Mouse (Mus musculus) lung, postnatal 0 days (tissue): ENCODE data around the gene Lhpp.

ENCODE experiments used
- CTCF ChIP-seq: IDR thresholded peaks from 2 replicates; pipeline ENCODE4 v1.5.1; 2016; ENCODE audit warnings: antibody characterized with exemption, mild to moderate bottlenecking
- EP300 ChIP-seq: IDR thresholded peaks from 2 replicates; pipeline ENCODE4 v1.6.1; 2016; ENCODE audit warnings: antibody characterized with exemption, mild to moderate bottlenecking, control low read depth

- TF ChIP-seq CTCF (no peak), EP300 (no peak)
These were observed 13.0 kb upstream of the Lhpp start for GRCm38 (mm10) chr7:132597251-132598041.
